Mouse (Mus musculus): ENCODE measurements around the gene Gas8.

- TF ChIP-seq REST (IDR thresholded peaks at IDR 0.05; ENCODE audit: insufficient read depth, insufficient read length) (no peak), POLR2A (IDR thresholded peaks at IDR 0.05; ENCODE audit: insufficient read length, low read depth) (no peak), POLR2AphosphoS2 (IDR thresholded peaks at IDR 0.05; ENCODE audit: insufficient read length, low read depth) (no peak), MYOG (IDR thresholded peaks at IDR 0.05; ENCODE audit: control insufficient read depth in 1 of 3, insufficient read depth in 1 of 3, insufficient read length in 2 of 3, low read depth in 2 of 3) (no peak), MAX (IDR thresholded peaks at IDR 0.05; ENCODE audit: low read depth) (no peak), TCF3 (IDR thresholded peaks at IDR 0.05; ENCODE audit: insufficient read length, low read depth) (no peak)
These were observed 16.4 kb upstream of the Gas8 start for GRCm38 (mm10) chr8:123502192-123502591.

All from myocyte (in vitro differentiated cells).